Mouse (Mus musculus): ENCODE results near the gene Dcaf4. TPM values are rescaled to one million over a fixed set of nuclear protein-coding genes. Genes with fewer than 3 reads are reported as not detected.

The Dcaf4 gene
- total and polyA plus RNA-seq, 2 experiments from 2014 or later = 34.5 to 55.6 TPM

DNA sequence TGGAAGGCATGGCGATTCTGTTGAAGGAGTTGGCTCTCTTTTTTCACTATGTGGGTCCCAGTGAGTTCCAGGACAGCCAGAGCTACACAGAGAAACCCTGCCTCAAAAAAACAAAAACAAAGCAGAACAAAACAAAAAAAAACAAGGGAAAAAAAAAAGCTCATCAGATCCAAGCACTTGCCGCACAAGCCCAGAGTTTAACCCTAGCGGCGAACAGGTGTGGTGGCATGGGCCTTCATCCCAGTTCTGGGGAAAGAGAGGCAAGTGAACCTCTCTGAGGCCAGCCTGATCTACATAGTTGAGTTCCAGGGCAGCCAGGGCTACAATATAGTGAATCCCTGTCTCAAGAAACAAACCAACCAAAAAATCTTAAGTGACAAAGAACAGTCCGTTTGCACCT lies 57.2 kb downstream of the Dcaf4 start:
- H3K27me3 ChIP-seq (ENCODE audit: insufficient read depth, low read length) = no peaks in the 10 kb centered on the region
- H3K4me3 ChIP-seq (ENCODE audit: low read length) = no peak overlapping the region
- H3K4me2 ChIP-seq (ENCODE audit: low read depth, low read length) = no peak overlapping the region
- 94% methylated on average over 5 of the region's 5 CpGs for WGBS
- H3K9me3 ChIP-seq (ENCODE audit: low read length) = no peaks in the 10 kb centered on the region
- ATAC-seq (no peak), DNase-seq (ENCODE audit: low spot score) (no peak)
- H3K27ac ChIP-seq = no peak overlapping the region
- no peaks in the 10 kb centered on the region for H3K4me1 ChIP-seq (ENCODE audit: insufficient read depth, low read length)
- TF ChIP-seq CTCF (IDR thresholded peaks at IDR 0.05; ENCODE audit: low read depth) = no peak
- H3K9ac ChIP-seq (replicated peaks; ENCODE audit: low read length) = no peak overlapping the region
- H3K36me3 ChIP-seq (ENCODE audit: insufficient read depth, low read length) = peaks cover 16% of the 10 kb centered on the region

GRCm38 (mm10) chr12:83578356-83578755 lies 58.1 kb downstream of the Dcaf4 start:
- ATAC-seq = no peak
- H3K4me1 ChIP-seq (ENCODE audit: insufficient read depth, low read length) = no peaks in the 10 kb centered on the region
- H3K9me3 ChIP-seq (ENCODE audit: low read length) = no peaks in the 10 kb centered on the region
- H3K9ac ChIP-seq (replicated peaks; ENCODE audit: low read length) = no peak overlapping the region
- no peak for DNase-seq (ENCODE audit: low spot score)
- H3K27me3 ChIP-seq (ENCODE audit: insufficient read depth, low read length) = no peaks in the 10 kb centered on the region
- WGBS = 79% methylated on average over 2 of the region's 2 CpGs
- peaks cover 12% of the 10 kb centered on the region for H3K36me3 ChIP-seq (ENCODE audit: insufficient read depth, low read length)
- no peak overlapping the region for H3K27ac ChIP-seq
- H3K4me2 ChIP-seq (ENCODE audit: low read depth, low read length) = no peak overlapping the region
- TF ChIP-seq CTCF (IDR thresholded peaks at IDR 0.05; ENCODE audit: low read depth) = no peak
- no peak overlapping the region for H3K4me3 ChIP-seq (ENCODE audit: low read length)

DNA sequence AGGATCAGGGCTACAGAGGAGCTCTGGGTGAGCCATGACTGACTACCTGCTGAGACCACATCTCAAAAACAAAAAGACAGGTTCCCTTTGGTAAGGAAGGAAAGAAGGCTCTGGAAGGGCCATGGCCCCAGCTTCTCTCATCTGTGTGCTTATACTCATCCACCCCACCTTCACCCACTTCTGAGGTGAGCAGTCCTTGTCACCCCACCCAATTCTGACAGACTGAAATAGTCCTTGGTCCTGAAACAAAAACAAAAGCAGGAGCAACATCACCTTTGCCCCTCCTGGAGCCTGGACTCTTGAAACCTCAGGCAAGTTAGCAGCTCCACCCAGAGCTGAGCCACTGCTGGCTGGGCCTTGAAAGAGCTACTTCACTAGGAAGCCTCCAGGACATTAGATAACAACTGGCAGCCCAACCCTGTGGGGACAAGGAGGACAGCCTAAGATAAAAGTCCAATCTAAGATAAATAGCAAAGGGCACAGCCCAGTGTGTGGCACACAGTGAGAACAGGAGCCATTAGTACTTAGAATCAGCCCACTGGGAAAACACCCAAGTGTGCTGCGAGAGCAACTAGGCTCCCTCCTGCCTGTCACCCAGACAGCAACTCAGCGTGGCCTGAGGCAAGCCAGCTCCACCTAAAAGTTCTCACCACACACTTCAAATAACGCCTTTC lies 58.8 kb downstream of the Dcaf4 start:
- TF ChIP-seq CTCF (IDR thresholded peaks at IDR 0.05; ENCODE audit: low read depth) = no peak
- Histone ChIP-seq H3K4me1 (ENCODE audit: insufficient read depth, low read length) (no peaks in the 10 kb centered on the region), H3K9me3 (ENCODE audit: low read length) (no peaks in the 10 kb centered on the region), H3K4me2 (ENCODE audit: low read depth, low read length) (no peak overlapping the region), H3K36me3 (ENCODE audit: insufficient read depth, low read length) (peaks cover 9% of the 10 kb centered on the region), H3K27ac (no peak overlapping the region), H3K9ac (replicated peaks; ENCODE audit: low read length) (no peak overlapping the region), H3K27me3 (ENCODE audit: insufficient read depth, low read length) (no peaks in the 10 kb centered on the region), H3K4me3 (ENCODE audit: low read length) (no peak overlapping the region)
- WGBS = 34% methylated on average over 3 of the region's 3 CpGs
- DNase-seq (ENCODE audit: low spot score) = no peak
- ATAC-seq = no peak

GRCm38 (mm10) chr12:83580283-83580682 lies 60.0 kb downstream of the Dcaf4 start:
- Histone ChIP-seq H3K36me3 (ENCODE audit: insufficient read depth, low read length) (no peaks in the 10 kb centered on the region; the same call in none of the 2 replicates), H3K27me3 (ENCODE audit: insufficient read depth, low read length) (no peaks in the 10 kb centered on the region), H3K9ac (replicated peaks; ENCODE audit: low read length) (no peak overlapping the region), H3K4me3 (ENCODE audit: low read length) (no peak overlapping the region), H3K4me1 (ENCODE audit: insufficient read depth, low read length) (no peaks in the 10 kb centered on the region), H3K27ac (no peak overlapping the region), H3K4me2 (ENCODE audit: low read depth, low read length) (no peak overlapping the region), H3K9me3 (ENCODE audit: low read length) (no peaks in the 10 kb centered on the region)
- no peak for ATAC-seq
- DNase-seq (ENCODE audit: low spot score) = no peak
- WGBS = 92% methylated on average over 3 of the region's 3 CpGs
- TF ChIP-seq CTCF (IDR thresholded peaks at IDR 0.05; ENCODE audit: low read depth) = no peak

DNA sequence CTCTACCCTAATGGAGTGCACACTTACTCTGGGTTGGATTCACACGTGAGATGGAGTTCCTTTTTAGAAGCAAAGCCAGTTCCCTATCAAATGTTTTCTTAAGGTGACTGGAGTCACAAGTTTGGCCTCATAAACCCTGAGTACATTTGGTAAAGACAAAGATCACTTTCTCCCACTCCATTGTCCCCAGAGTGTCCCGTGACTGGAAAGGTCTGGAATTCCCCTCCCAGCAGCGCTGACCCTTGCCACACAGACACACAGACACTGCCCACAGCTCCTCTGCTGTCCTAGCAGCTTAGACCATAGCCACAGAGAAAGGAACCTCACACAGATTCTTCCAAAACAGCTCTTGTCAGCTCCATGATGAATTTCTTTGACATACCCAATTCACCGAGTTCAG lies 61.8 kb downstream of the Dcaf4 start:
- H3K9ac ChIP-seq (replicated peaks; ENCODE audit: low read length) = no peak overlapping the region
- DNase-seq (ENCODE audit: low spot score) = no peak
- H3K4me2 ChIP-seq (ENCODE audit: low read depth, low read length) = no peak overlapping the region
- H3K27ac ChIP-seq = no peak overlapping the region
- no peak overlapping the region for H3K4me3 ChIP-seq (ENCODE audit: low read length)
- H3K9me3 ChIP-seq (ENCODE audit: low read length) = no peaks in the 10 kb centered on the region
- ATAC-seq = no peak
- WGBS = 55% methylated on average over 4 of the region's 4 CpGs
- TF ChIP-seq CTCF (IDR thresholded peaks at IDR 0.05; ENCODE audit: low read depth) = no peak
- no peaks in the 10 kb centered on the region for H3K4me1 ChIP-seq (ENCODE audit: insufficient read depth, low read length)
- no peaks in the 10 kb centered on the region for H3K27me3 ChIP-seq (ENCODE audit: insufficient read depth, low read length)
- H3K36me3 ChIP-seq (ENCODE audit: insufficient read depth, low read length) = peaks cover 3% of the 10 kb centered on the region

DNA sequence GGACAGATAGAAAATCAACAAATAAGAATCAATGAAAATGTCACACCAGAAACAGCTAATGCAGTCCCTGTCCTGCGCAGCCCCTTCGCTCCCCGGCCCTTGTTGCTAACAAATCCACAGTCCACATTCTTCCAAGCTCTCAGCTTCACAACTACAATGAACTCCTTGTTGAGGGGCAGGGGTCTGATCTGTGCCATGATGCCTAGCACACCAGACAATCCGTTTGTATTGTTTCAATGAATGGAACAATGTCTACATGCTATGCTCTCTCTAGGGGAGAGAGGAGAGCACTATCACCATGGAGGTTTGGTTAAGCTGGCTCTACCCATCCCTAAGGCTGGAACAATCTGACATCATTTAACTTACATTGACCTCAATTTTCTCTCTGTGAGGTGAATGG lies 62.5 kb downstream of the Dcaf4 start:
- Histone ChIP-seq H3K4me2 (ENCODE audit: low read depth, low read length) (no peak overlapping the region), H3K27ac (no peak overlapping the region), H3K4me3 (ENCODE audit: low read length) (no peak overlapping the region), H3K9ac (replicated peaks; ENCODE audit: low read length) (no peak overlapping the region), H3K27me3 (ENCODE audit: insufficient read depth, low read length) (no peaks in the 10 kb centered on the region), H3K4me1 (ENCODE audit: insufficient read depth, low read length) (no peaks in the 10 kb centered on the region), H3K36me3 (ENCODE audit: insufficient read depth, low read length) (peaks cover 3% of the 10 kb centered on the region), H3K9me3 (ENCODE audit: low read length) (no peaks in the 10 kb centered on the region)
- WGBS = 56% methylated on average over 4 of the region's 4 CpGs
- DNase-seq (ENCODE audit: low spot score) = no peak
- no peak for ATAC-seq
- TF ChIP-seq CTCF (IDR thresholded peaks at IDR 0.05; ENCODE audit: low read depth) = no peak

DNA sequence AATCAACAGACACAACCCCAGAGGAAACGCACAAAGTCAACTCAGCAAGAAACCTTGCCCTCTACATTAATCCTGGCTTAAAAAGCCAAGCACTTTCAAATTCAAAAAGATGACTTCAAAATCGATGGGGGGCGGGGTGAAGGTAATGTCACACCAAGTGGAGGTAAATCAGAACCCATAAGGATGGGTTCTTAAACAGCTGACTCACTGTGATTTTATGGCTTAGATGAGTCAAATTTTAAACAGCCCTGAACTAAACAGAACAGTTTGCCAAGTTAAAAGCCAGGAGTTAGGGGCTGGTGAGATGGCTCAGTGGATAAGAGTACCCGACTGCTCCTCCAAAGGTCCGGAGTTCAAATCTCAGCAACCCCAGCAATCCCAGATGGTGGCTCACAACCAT lies 66.4 kb downstream of the Dcaf4 start:
- WGBS = 97% methylated on average over 5 of the region's 5 CpGs
- DNase-seq (ENCODE audit: low spot score) (no peak), ATAC-seq (no peak)
- H3K27ac ChIP-seq = no peak overlapping the region
- no peak overlapping the region for H3K4me2 ChIP-seq (ENCODE audit: low read depth, low read length)
- no peak for TF ChIP-seq CTCF (IDR thresholded peaks at IDR 0.05; ENCODE audit: low read depth)
- H3K4me1 ChIP-seq (ENCODE audit: insufficient read depth, low read length) = no peaks in the 10 kb centered on the region
- H3K27me3 ChIP-seq (ENCODE audit: insufficient read depth, low read length) = no peaks in the 10 kb centered on the region
- no peak overlapping the region for H3K9ac ChIP-seq (replicated peaks; ENCODE audit: low read length)
- H3K36me3 ChIP-seq (ENCODE audit: insufficient read depth, low read length) = peaks cover 28% of the 10 kb centered on the region
- no peaks in the 10 kb centered on the region for H3K9me3 ChIP-seq (ENCODE audit: low read length)
- no peak overlapping the region for H3K4me3 ChIP-seq (ENCODE audit: low read length)

Other genes with a start within 250 kb of the Dcaf4 start
- 35.8 and 38.9 TPM in 2 replicates for gene Dpf3, start 32.8 kb upstream of the Dcaf4 start, total RNA-seq (2014; rRNA removed)
- 16.0 and 19.8 TPM in 2 replicates for gene Dpf3, start 32.8 kb upstream of the Dcaf4 start, polyA plus RNA-seq (2015; fragmentation: Nextera tagmentation; extraction: Ambion mirVana)
- gene Zfyve1, start 76.8 kb downstream of the Dcaf4 start, total RNA-seq (2014; rRNA removed) = 33.2 and 36.5 TPM in 2 replicates
- gene Zfyve1, start 76.8 kb downstream of the Dcaf4 start, polyA plus RNA-seq (2015; fragmentation: Nextera tagmentation; extraction: Ambion mirVana) = 14.4 and 14.8 TPM in 2 replicates
- 54.1 and 65.1 TPM in 2 replicates for gene Rbm25, start 110.8 kb downstream of the Dcaf4 start, total RNA-seq (2014; rRNA removed)
- 230 and 235 TPM in 2 replicates for gene Rbm25, start 110.8 kb downstream of the Dcaf4 start, polyA plus RNA-seq (2015; fragmentation: Nextera tagmentation; extraction: Ambion mirVana)
- 59.3 and 64.5 TPM in 2 replicates for gene Psen1, start 167.7 kb downstream of the Dcaf4 start, total RNA-seq (2014; rRNA removed)
- 56.0 and 56.8 TPM in 2 replicates for gene Psen1, start 167.7 kb downstream of the Dcaf4 start, polyA plus RNA-seq (2015; fragmentation: Nextera tagmentation; extraction: Ambion mirVana)
- gene Papln, start 243.2 kb downstream of the Dcaf4 start, total RNA-seq (2014; rRNA removed) = 3.0 and 4.9 TPM in 2 replicates
- 0.39 and 0.44 TPM in 2 replicates for gene Papln, start 243.2 kb downstream of the Dcaf4 start, polyA plus RNA-seq (2015; fragmentation: Nextera tagmentation; extraction: Ambion mirVana)